Mouse (Mus musculus): ENCODE measurements around the gene Trim71. TPM values are rescaled to one million over a fixed set of nuclear protein-coding genes. Genes with fewer than 3 reads are reported as not detected.

The Trim71 gene
- polyA plus RNA-seq, 1 experiment from 2014 or later: 0.71 TPM

DNA sequence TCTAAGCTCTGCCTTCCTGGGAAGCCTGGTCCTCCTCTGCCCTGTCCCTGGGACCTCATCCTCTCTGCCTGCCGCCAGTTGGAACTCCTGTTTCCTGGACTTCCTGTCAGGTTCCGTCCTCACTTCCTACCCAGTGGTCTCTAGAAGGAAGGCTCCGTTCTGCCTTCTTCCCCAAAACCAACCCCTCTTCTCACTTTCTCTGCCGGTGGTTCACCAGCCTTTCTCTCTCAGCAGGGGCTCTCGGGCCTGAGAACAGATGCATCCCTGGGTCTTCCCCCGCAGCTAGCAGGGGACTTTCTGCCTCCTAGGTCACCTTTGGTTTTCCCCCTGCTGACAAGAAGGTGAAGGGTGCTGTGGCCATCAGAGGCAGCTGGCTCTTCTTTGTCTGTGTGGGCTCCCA lies 98.7 kb downstream of the Trim71 start:
- no peak for ATAC-seq (ENCODE audit: low read depth)
- Histone ChIP-seq H3K27me3 (ENCODE audit: control insufficient read depth, insufficient read depth, low read depth, low read length) (no peaks in the 10 kb centered on the region), H3K27ac (ENCODE audit: low read length) (no peak overlapping the region), H3K9me3 (replicated peaks; ENCODE audit: control insufficient read depth, low read length) (no peaks in the 10 kb centered on the region), H3K4me3 (ENCODE audit: low read depth, low read length) (no peak overlapping the region), H3K36me3 (ENCODE audit: control insufficient read depth, insufficient read depth) (no peaks in the 10 kb centered on the region), H3K4me1 (ENCODE audit: control insufficient read depth, low read depth, low read length) (peaks cover 13% of the 10 kb centered on the region), H3K9ac (ENCODE audit: low read depth, low read length) (no peak overlapping the region), H3K4me2 (ENCODE audit: low read depth, low read length) (no peak overlapping the region)
- 56% methylated on average over 6 of the region's 6 CpGs for WGBS (ENCODE audit: insufficient replicate concordance)

DNA sequence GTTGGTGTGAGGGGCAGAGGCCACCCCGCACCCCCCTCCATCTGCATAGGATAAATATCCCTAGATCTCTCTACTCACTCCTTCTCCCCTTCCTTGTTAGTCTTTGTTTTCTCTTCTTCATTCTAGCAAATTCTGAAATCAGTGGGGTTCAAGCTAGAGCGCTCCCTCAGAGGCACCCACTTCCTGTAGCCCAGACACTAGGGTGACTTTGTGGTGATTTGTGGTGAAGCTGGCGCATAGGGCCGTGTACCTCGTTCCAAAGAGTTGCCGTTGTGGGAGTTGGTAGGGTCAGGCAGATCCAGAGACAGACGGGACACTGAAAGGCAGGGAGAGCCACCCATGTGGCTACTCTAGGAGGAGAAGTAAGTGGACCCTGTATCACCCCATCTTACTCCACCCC lies 101.6 kb downstream of the Trim71 start:
- Histone ChIP-seq H3K27ac (ENCODE audit: low read length) (no peak overlapping the region), H3K4me2 (ENCODE audit: low read depth, low read length) (no peak overlapping the region), H3K9ac (ENCODE audit: low read depth, low read length) (no peak overlapping the region), H3K9me3 (replicated peaks; ENCODE audit: control insufficient read depth, low read length) (no peaks in the 10 kb centered on the region), H3K4me1 (ENCODE audit: control insufficient read depth, low read depth, low read length) (peaks cover 13% of the 10 kb centered on the region), H3K36me3 (ENCODE audit: control insufficient read depth, insufficient read depth) (no peaks in the 10 kb centered on the region), H3K4me3 (ENCODE audit: low read depth, low read length) (no peak overlapping the region), H3K27me3 (ENCODE audit: control insufficient read depth, insufficient read depth, low read depth, low read length) (no peaks in the 10 kb centered on the region)
- no peak for ATAC-seq (ENCODE audit: low read depth)
- 73% methylated on average over 7 of the region's 7 CpGs for WGBS (ENCODE audit: insufficient replicate concordance)

DNA sequence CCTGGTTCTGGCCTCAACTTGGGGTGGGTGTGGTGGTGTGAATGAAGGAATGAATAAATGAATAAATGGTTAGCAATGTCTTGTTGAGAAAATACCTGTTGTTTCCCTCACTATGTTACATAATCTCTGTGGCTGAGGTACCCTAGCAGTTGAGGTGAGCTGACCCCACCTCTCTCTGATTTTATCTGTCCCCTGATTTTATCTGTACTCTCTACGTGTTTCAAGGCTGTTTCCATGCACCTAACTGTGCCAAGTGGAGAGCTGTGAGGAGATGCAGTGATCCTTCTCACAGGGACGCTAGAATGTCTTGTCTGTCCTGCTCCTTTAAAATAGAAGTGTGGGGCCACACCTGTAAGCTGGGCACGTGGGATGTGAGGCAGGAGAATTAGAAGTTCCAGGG lies 105.7 kb downstream of the Trim71 start:
- 59% methylated on average over 3 of the region's 3 CpGs for WGBS (ENCODE audit: insufficient replicate concordance)
- no peak overlapping the region for H3K4me3 ChIP-seq (ENCODE audit: low read depth, low read length)
- no peaks in the 10 kb centered on the region for H3K4me1 ChIP-seq (ENCODE audit: control insufficient read depth, low read depth, low read length)
- H3K9me3 ChIP-seq (replicated peaks; ENCODE audit: control insufficient read depth, low read length): no peaks in the 10 kb centered on the region
- H3K27me3 ChIP-seq (ENCODE audit: control insufficient read depth, insufficient read depth, low read depth, low read length): no peaks in the 10 kb centered on the region
- H3K9ac ChIP-seq (ENCODE audit: low read depth, low read length): no peak overlapping the region
- no peak for ATAC-seq (ENCODE audit: low read depth)
- no peak overlapping the region for H3K4me2 ChIP-seq (ENCODE audit: low read depth, low read length)
- no peak overlapping the region for H3K27ac ChIP-seq (ENCODE audit: low read length)
- no peaks in the 10 kb centered on the region for H3K36me3 ChIP-seq (ENCODE audit: control insufficient read depth, insufficient read depth)

Other genes starting within 250 kb of the Trim71 start
- not detected in 2 replicates for gene Bcl2a1c, start 234.2 kb downstream of the Trim71 start, polyA plus RNA-seq (2015; fragmentation: Nextera tagmentation; extraction: Ambion mirVana)
- gene Crtap, start 173.7 kb downstream of the Trim71 start, polyA plus RNA-seq (2015; fragmentation: Nextera tagmentation; extraction: Ambion mirVana): 17.8 and 18.2 TPM in 2 replicates
- 14.2 and 18.5 TPM in 2 replicates for gene Glb1, start 163.3 kb downstream of the Trim71 start, polyA plus RNA-seq (2015; fragmentation: Nextera tagmentation; extraction: Ambion mirVana)
- 2.3 and 2.7 TPM in 2 replicates for gene Tmppe, start 163.3 kb downstream of the Trim71 start, polyA plus RNA-seq (2015; fragmentation: Nextera tagmentation; extraction: Ambion mirVana)
- not detected in 2 replicates for gene Ccr4, start 59.5 kb downstream of the Trim71 start, polyA plus RNA-seq (2015; fragmentation: Nextera tagmentation; extraction: Ambion mirVana)
- gene C130032M10Rik, start 48.7 kb downstream of the Trim71 start, polyA plus RNA-seq (2015; fragmentation: Nextera tagmentation; extraction: Ambion mirVana): not detected in 2 replicates
- 23.0 and 24.4 TPM in 2 replicates for gene Cnot10, start 75.8 kb upstream of the Trim71 start, polyA plus RNA-seq (2015; fragmentation: Nextera tagmentation; extraction: Ambion mirVana)
- 18.4 and 19.3 TPM in 2 replicates for gene Dync1li1, start 124.4 kb upstream of the Trim71 start, polyA plus RNA-seq (2015; fragmentation: Nextera tagmentation; extraction: Ambion mirVana)
- gene Cmtm6, start 166.7 kb upstream of the Trim71 start, polyA plus RNA-seq (2015; fragmentation: Nextera tagmentation; extraction: Ambion mirVana): 28.9 and 32.2 TPM in 2 replicates
- gene Cmtm7, start 217.5 kb upstream of the Trim71 start, polyA plus RNA-seq (2015; fragmentation: Nextera tagmentation; extraction: Ambion mirVana): 48.4 and 50.5 TPM in 2 replicates

Measured in liver, embryonic 16.5 days (tissue).